Mouse (Mus musculus) testis, adult 2 months (tissue): Measurements from ENCODE around the gene Psmd11. TPM values are rescaled to one million over a fixed set of nuclear protein-coding genes. Genes with fewer than 3 reads are reported as not detected.

Experiments
- H3K27ac ChIP-seq: fragments of 200-500 bp; 2 replicates; pipeline ENCODE4 v1.5.1; 2012; ENCODE audit warnings: low read depth, low read length; ENCODE audit not compliant: control insufficient read depth, insufficient read depth
- H3K27me3 ChIP-seq: fragments of 200-500 bp; 2 replicates; pipeline ENCODE4 v1.6.1; 2012; ENCODE audit warnings: mild to moderate bottlenecking, low read length, moderate library complexity; ENCODE audit not compliant: control insufficient read depth, insufficient read depth
- H3K36me3 ChIP-seq: fragments of 200-500 bp; 2 replicates; pipeline ENCODE4 v1.6.1; 2012; ENCODE audit warnings: mild to moderate bottlenecking, low read length; ENCODE audit not compliant: control insufficient read depth, insufficient read depth
- H3K4me1 ChIP-seq: fragments of 200-500 bp; 2 replicates; pipeline ENCODE4 v1.6.1; 2012; ENCODE audit warnings: low read length; ENCODE audit not compliant: control insufficient read depth, insufficient read depth
- H3K4me3 ChIP-seq: fragments of 200-500 bp; 2 replicates; pipeline ENCODE4 v1.5.1; 2012; ENCODE audit warnings: low read depth, mild to moderate bottlenecking, low read length, moderate library complexity, mixed read lengths; ENCODE audit not compliant: control insufficient read depth
- CTCF ChIP-seq: fragments of 200-500 bp; IDR thresholded peaks from 2 replicates; pipeline ENCODE4 v1.5.1; 2012; ENCODE audit warnings: low read depth, mild to moderate bottlenecking, inconsistent platforms, low read length, moderate library complexity; ENCODE audit not compliant: control insufficient read depth, insufficient read depth, insufficient replicate concordance
- POLR2A ChIP-seq: fragments of 200-500 bp; IDR thresholded peaks from 2 replicates; pipeline ENCODE4 v1.6.1; 2012; ENCODE audit warnings: low read depth, mild to moderate bottlenecking, inconsistent platforms, low read length, moderate library complexity; ENCODE audit not compliant: control insufficient read depth
- polyA plus RNA-seq: library from polyadenylated mRNA; depleted of rRNA; stranded (reverse); fragments of >200 nt; gene quantifications from 2 replicates; pipeline ENCODE4 v1.2.3, GENCODE M21; 2012

Psmd11 gene
- polyA plus RNA-seq, 1 experiment = 61.4 TPM

GRCm38 (mm10) chr11:80478694-80479412, 50.4 kb downstream of the Psmd11 start:
- TF ChIP-seq POLR2A (no peak), CTCF (no peak)
- Histone ChIP-seq H3K36me3 (no peaks in the 10 kb centered on the region), H3K27ac (no peak overlapping the region), H3K4me3 (no peak overlapping the region), H3K4me1 (peaks cover 13% of the 10 kb centered on the region), H3K27me3 (no peaks in the 10 kb centered on the region)

- no peak overlapping the region for H3K27ac ChIP-seq
- no peak overlapping the region for H3K4me3 ChIP-seq
These were observed 51.0 kb downstream of the Psmd11 start for GRCm38 (mm10) chr11:80479425-80479824.

GRCm38 (mm10) chr11:80479906-80480866, 51.8 kb downstream of the Psmd11 start:
- H3K27me3 ChIP-seq = no peaks in the 10 kb centered on the region
- H3K36me3 ChIP-seq = no peaks in the 10 kb centered on the region
- H3K4me3 ChIP-seq = no peak overlapping the region
- peaks cover 13% of the 10 kb centered on the region for H3K4me1 ChIP-seq
- TF ChIP-seq CTCF = no peak
- no peak for TF ChIP-seq POLR2A
- no peak overlapping the region for H3K27ac ChIP-seq

More at GRCm38 (mm10) chr11:80479425-80479824, 51.0 kb downstream of the Psmd11 start:
- TF ChIP-seq CTCF = no peak
- TF ChIP-seq POLR2A = no peak
- Histone ChIP-seq H3K4me1 (peaks cover 13% of the 10 kb centered on the region), H3K27me3 (no peaks in the 10 kb centered on the region), H3K36me3 (no peaks in the 10 kb centered on the region)

- Histone ChIP-seq H3K27ac (no peak overlapping the region), H3K4me1 (peaks cover 11% of the 10 kb centered on the region), H3K4me3 (no peak overlapping the region), H3K36me3 (no peaks in the 10 kb centered on the region), H3K27me3 (no peaks in the 10 kb centered on the region)
- TF ChIP-seq CTCF (no peak), POLR2A (no peak)
These were observed 53.1 kb downstream of the Psmd11 start for GRCm38 (mm10) chr11:80481409-80482050.

- H3K27ac ChIP-seq = no peak overlapping the region
- H3K27me3 ChIP-seq = no peaks in the 10 kb centered on the region
- peaks cover 7% of the 10 kb centered on the region for H3K4me1 ChIP-seq
- no peaks in the 10 kb centered on the region for H3K36me3 ChIP-seq
- H3K4me3 ChIP-seq = no peak overlapping the region
- TF ChIP-seq POLR2A = no peak
- TF ChIP-seq CTCF = no peak
These were observed 53.9 kb downstream of the Psmd11 start for GRCm38 (mm10) chr11:80482347-80482746.

- H3K36me3 ChIP-seq = no peaks in the 10 kb centered on the region
- H3K4me3 ChIP-seq = no peak overlapping the region
- TF ChIP-seq CTCF (no peak), POLR2A (no peak)
- H3K4me1 ChIP-seq = peaks cover 3% of the 10 kb centered on the region
- H3K27me3 ChIP-seq = no peaks in the 10 kb centered on the region
- no peak overlapping the region for H3K27ac ChIP-seq
These were observed 54.5 kb downstream of the Psmd11 start for GRCm38 (mm10) chr11:80482921-80483320.

- no peak for TF ChIP-seq POLR2A
- no peak for TF ChIP-seq CTCF
- Histone ChIP-seq H3K27ac (no peak overlapping the region), H3K4me1 (no peaks in the 10 kb centered on the region), H3K27me3 (no peaks in the 10 kb centered on the region), H3K36me3 (no peaks in the 10 kb centered on the region), H3K4me3 (no peak overlapping the region)
These were observed 55.2 kb downstream of the Psmd11 start for GRCm38 (mm10) chr11:80483536-80484067.
